Mouse (Mus musculus) liver, adult 2 months (tissue): ENCODE measurements around the gene Gpr65.

Experiments used
- CTCF ChIP-seq: fragments of 200-500 bp; IDR thresholded peaks from 2 replicates; pipeline ENCODE4 v1.5.1; 2011; ENCODE audit warnings: low read depth, low read length, control low read depth
- POLR2A ChIP-seq: fragments of 200-500 bp; IDR thresholded peaks from 2 replicates; pipeline ENCODE4 v1.6.1; 2011; ENCODE audit warnings: low read length, control low read depth; ENCODE audit not compliant: insufficient read depth; ENCODE audit errors: extremely low read depth

DNA sequence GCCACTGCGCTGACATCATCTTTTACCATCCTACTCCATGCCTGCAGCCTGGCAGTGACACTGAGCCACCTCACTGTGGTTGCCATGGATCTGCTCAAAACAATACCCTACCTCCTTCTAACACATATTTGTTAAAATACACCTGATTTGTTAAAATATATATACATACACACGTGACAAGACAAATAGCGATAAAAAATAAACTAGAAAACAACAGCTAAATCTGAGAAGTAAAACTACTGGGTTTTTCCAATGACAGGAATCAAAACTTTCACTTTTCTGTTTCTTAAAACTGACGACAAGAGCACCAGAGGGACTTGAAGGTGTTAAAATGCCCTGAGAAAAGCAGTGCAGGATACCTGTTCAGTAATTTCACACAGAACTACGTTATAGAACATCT, 23.6 kb upstream of the Gpr65 start:
- TF ChIP-seq CTCF, result no peak
- no peak for TF ChIP-seq POLR2A
